Mouse (Mus musculus): Measurements from ENCODE around the gene Banp. TPM values are rescaled to one million over a fixed set of nuclear protein-coding genes. Genes with fewer than 3 reads are reported as not detected.

The Banp gene
- polyA plus RNA-seq, 1 experiment: 54.1 TPM

- 68% methylated on average over 9 of the region's 9 CpGs for WGBS
- no peak overlapping the region for H3K4me3 ChIP-seq (ENCODE audit: extremely low read depth, insufficient read depth, insufficient read length)
- DNase-seq (ENCODE audit: low read depth in 1 of 2, low spot score in 2 of 2): no peak
- TF ChIP-seq POLR2A (IDR thresholded peaks at IDR 0.05; ENCODE audit: low read depth, low read length) (no peak), CTCF (IDR thresholded peaks at IDR 0.05; ENCODE audit: extremely low read depth, insufficient read depth, insufficient read length, insufficient replicate concordance) (no peak)
- H3K27ac ChIP-seq (ENCODE audit: insufficient read depth, low read length): no peak overlapping the region
- H3K4me1 ChIP-seq (ENCODE audit: control insufficient read depth, insufficient read depth, insufficient read length): no peaks in the 10 kb centered on the region
- no peaks in the 10 kb centered on the region for H3K27me3 ChIP-seq (ENCODE audit: control insufficient read depth, insufficient read depth, low read length)
- H3K36me3 ChIP-seq (ENCODE audit: control insufficient read depth, insufficient read depth, low read length): no peaks in the 10 kb centered on the region
Measured at GRCm38 (mm10) chr8:122074442-122074841, 124.9 kb downstream of the Banp start.

GRCm38 (mm10) chr8:122074977-122075376, 125.4 kb downstream of the Banp start:
- WGBS: 59% methylated on average over 4 of the region's 4 CpGs

GRCm38 (mm10) chr8:122076183-122076842, 126.8 kb downstream of the Banp start:
- TF ChIP-seq CTCF (IDR thresholded peaks at IDR 0.05; ENCODE audit: extremely low read depth, insufficient read depth, insufficient read length, insufficient replicate concordance) (no peak), POLR2A (IDR thresholded peaks at IDR 0.05; ENCODE audit: low read depth, low read length) (no peak)
- DNase-seq (ENCODE audit: low read depth in 1 of 2, low spot score in 2 of 2): no peak
- no peaks in the 10 kb centered on the region for H3K27me3 ChIP-seq (ENCODE audit: control insufficient read depth, insufficient read depth, low read length)
- H3K27ac ChIP-seq (ENCODE audit: insufficient read depth, low read length): no peak overlapping the region
- 53% methylated on average over 23 of the region's 23 CpGs for WGBS
- no peaks in the 10 kb centered on the region for H3K4me1 ChIP-seq (ENCODE audit: control insufficient read depth, insufficient read depth, insufficient read length)
- H3K4me3 ChIP-seq (ENCODE audit: extremely low read depth, insufficient read depth, insufficient read length): no peak overlapping the region
- no peaks in the 10 kb centered on the region for H3K36me3 ChIP-seq (ENCODE audit: control insufficient read depth, insufficient read depth, low read length)

More at GRCm38 (mm10) chr8:122074977-122075376, 125.4 kb downstream of the Banp start:
- H3K27ac ChIP-seq (ENCODE audit: insufficient read depth, low read length): no peak overlapping the region
- no peak overlapping the region for H3K4me3 ChIP-seq (ENCODE audit: extremely low read depth, insufficient read depth, insufficient read length)
- H3K4me1 ChIP-seq (ENCODE audit: control insufficient read depth, insufficient read depth, insufficient read length): no peaks in the 10 kb centered on the region
- TF ChIP-seq CTCF (IDR thresholded peaks at IDR 0.05; ENCODE audit: extremely low read depth, insufficient read depth, insufficient read length, insufficient replicate concordance) (no peak), POLR2A (IDR thresholded peaks at IDR 0.05; ENCODE audit: low read depth, low read length) (no peak)
- no peak for DNase-seq (ENCODE audit: low read depth in 1 of 2, low spot score in 2 of 2)
- H3K36me3 ChIP-seq (ENCODE audit: control insufficient read depth, insufficient read depth, low read length): no peaks in the 10 kb centered on the region
- H3K27me3 ChIP-seq (ENCODE audit: control insufficient read depth, insufficient read depth, low read length): no peaks in the 10 kb centered on the region

- WGBS: 45% methylated on average over 12 of the region's 12 CpGs
- Histone ChIP-seq H3K36me3 (ENCODE audit: control insufficient read depth, insufficient read depth, low read length) (no peaks in the 10 kb centered on the region), H3K4me1 (ENCODE audit: control insufficient read depth, insufficient read depth, insufficient read length) (no peaks in the 10 kb centered on the region), H3K4me3 (ENCODE audit: extremely low read depth, insufficient read depth, insufficient read length) (no peak overlapping the region), H3K27me3 (ENCODE audit: control insufficient read depth, insufficient read depth, low read length) (no peaks in the 10 kb centered on the region), H3K27ac (ENCODE audit: insufficient read depth, low read length) (no peak overlapping the region)
- TF ChIP-seq POLR2A (IDR thresholded peaks at IDR 0.05; ENCODE audit: low read depth, low read length) (no peak), CTCF (IDR thresholded peaks at IDR 0.05; ENCODE audit: extremely low read depth, insufficient read depth, insufficient read length, insufficient replicate concordance) (no peak)
- no peak for DNase-seq (ENCODE audit: low read depth in 1 of 2, low spot score in 2 of 2)
Measured at GRCm38 (mm10) chr8:122078321-122078720, 128.8 kb downstream of the Banp start.

Other genes with a start within 250 kb of the Banp start
- gene Jph3, start 220.1 kb upstream of the Banp start, polyA plus RNA-seq (2012; rRNA removed): 0.02 TPM in 1 of 2 replicates, not detected in the other
- 15.8 and 17.6 TPM in 2 replicates for gene Klhdc4, start 120.2 kb upstream of the Banp start, polyA plus RNA-seq (2012; rRNA removed)
- 41.9 and 45.0 TPM in 2 replicates for gene Slc7a5, start 42.1 kb upstream of the Banp start, polyA plus RNA-seq (2012; rRNA removed)
- 0.08 and 0.15 TPM in 2 replicates for gene Car5a, start 4.8 kb upstream of the Banp start, polyA plus RNA-seq (2012; rRNA removed)